Mouse (Mus musculus) kidney, adult 2 months (tissue): ENCODE measurements around the gene Ppp1r1b. TPM values are rescaled to one million over a fixed set of nuclear protein-coding genes. Genes with fewer than 3 reads are reported as not detected.

Experiments used
- DNase-seq: peaks from one replicate; pipeline ENCODE4 v3.0.0; 2021
- H3K27ac ChIP-seq: fragments of 200-500 bp; 2 replicates; pipeline ENCODE4 v1.5.1; 2012; ENCODE audit warnings: low read depth, low read length, control low read depth, inconsistent platforms; ENCODE audit not compliant: insufficient read depth
- H3K27me3 ChIP-seq: fragments of 200-500 bp; replicated peaks from 2 replicates; pipeline ENCODE4 v1.6.1; 2012; ENCODE audit warnings: mild to moderate bottlenecking, moderate library complexity, low read length, inconsistent platforms; ENCODE audit not compliant: control insufficient read depth, insufficient read depth
- H3K36me3 ChIP-seq: fragments of 200-500 bp; 2 replicates; pipeline ENCODE4 v1.6.1; 2012; ENCODE audit warnings: mild to moderate bottlenecking, moderate library complexity, low read length, inconsistent platforms; ENCODE audit not compliant: control insufficient read depth, insufficient read depth
- H3K4me1 ChIP-seq: fragments of 200-500 bp; 2 replicates; pipeline ENCODE4 v1.6.1; 2011; ENCODE audit warnings: low read length; ENCODE audit not compliant: control insufficient read depth, insufficient read depth
- H3K4me3 ChIP-seq: fragments of 200-500 bp; 2 replicates; pipeline ENCODE4 v1.5.1; 2011; ENCODE audit warnings: mild to moderate bottlenecking, low read depth, low read length, control low read depth; ENCODE audit not compliant: insufficient read depth
- CTCF ChIP-seq: fragments of 200-500 bp; conservative IDR thresholded peaks from 2 replicates; pipeline ENCODE4 v1.5.1; 2011; ENCODE audit warnings: low read depth, mild to moderate bottlenecking, control low read depth, low read length, moderate library complexity, mixed read lengths; ENCODE audit not compliant: insufficient read depth, insufficient read length
- POLR2A ChIP-seq: fragments of 200-500 bp; IDR thresholded peaks from one replicate; pipeline ENCODE4 v1.6.1; 2011; ENCODE audit warnings: low read depth, low read length, control low read depth
- WGBS: fragments of 180-500 bp; shearing (Covaris S2); methylation state at CpG from one replicate; pipeline ENCODE4 v1.1.7; 2018; 5-methylcytosine and 5-hydroxymethylcytosine counted together
- polyA plus RNA-seq: library from polyadenylated mRNA; depleted of rRNA; stranded (reverse); fragments of >200 nt; gene quantifications from 2 replicates; pipeline ENCODE4 v1.2.3, GENCODE M21; 2012

Ppp1r1b gene
- polyA plus RNA-seq, 1 experiment = 94.6 TPM

- no peak for DNase-seq
- Histone ChIP-seq H3K27ac (no peak overlapping the region), H3K4me3 (no peak overlapping the region), H3K27me3 (peaks cover 19% of the 10 kb centered on the region), H3K4me1 (no peaks in the 10 kb centered on the region; the same call in 1 of the 2 replicates), H3K36me3 (no peaks in the 10 kb centered on the region)
- TF ChIP-seq CTCF = no peak
- TF ChIP-seq POLR2A = no peak
- 5% methylated on average over 14 of the region's 14 CpGs for WGBS
These were observed 22.9 kb upstream of the Ppp1r1b start for GRCm38 (mm10) chr11:98325191-98325820.

DNA sequence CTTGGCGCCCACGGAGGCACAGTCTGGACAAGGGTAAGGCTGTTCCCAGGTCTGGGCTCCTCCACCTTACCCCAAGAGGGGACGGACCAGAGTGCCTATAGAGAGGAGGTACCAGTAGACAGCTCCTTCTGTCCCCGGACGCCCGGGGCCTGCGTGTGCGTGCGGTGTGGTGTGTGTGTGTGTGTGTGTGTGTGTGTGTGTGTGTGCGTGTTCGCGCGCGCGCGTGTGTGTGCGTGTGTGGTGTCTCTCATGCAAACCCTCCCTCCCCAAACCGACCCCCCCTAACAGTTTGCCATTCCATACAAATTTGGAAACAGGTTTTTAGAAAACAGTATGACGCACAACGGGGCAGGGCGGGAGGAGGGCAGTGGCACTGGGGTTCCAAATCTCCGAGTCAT lies 22.4 kb upstream of the Ppp1r1b start:
- no peak for TF ChIP-seq POLR2A
- no peak for TF ChIP-seq CTCF
- H3K36me3 ChIP-seq = no peaks in the 10 kb centered on the region
- DNase-seq = no peak
- H3K4me1 ChIP-seq = no peaks in the 10 kb centered on the region; the same call in 1 of the 2 replicates
- no peak overlapping the region for H3K27ac ChIP-seq
- 3% methylated on average over 22 of the region's 22 CpGs for WGBS
- no peak overlapping the region for H3K4me3 ChIP-seq
- peaks cover 19% of the 10 kb centered on the region for H3K27me3 ChIP-seq

DNA sequence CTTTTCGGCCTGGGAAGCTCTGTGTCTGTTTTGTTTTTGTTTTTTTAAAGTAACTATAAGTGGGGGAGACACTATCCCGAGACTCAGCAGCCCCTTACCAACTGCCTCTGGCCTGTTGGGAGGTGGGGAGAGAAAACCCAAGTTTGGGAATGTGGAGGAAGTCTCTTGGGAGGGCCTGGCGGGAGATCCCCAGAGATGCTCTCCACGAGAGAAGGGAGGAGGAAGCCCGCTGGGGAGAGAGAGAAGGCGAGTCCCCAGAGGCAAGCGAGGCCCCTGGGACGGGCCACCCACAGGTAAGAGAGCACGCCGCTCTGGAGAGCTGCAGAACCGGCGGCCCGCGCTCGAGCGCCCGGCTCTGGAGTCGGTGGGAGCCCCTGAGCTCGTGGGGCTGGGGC lies 21.5 kb upstream of the Ppp1r1b start:
- Histone ChIP-seq H3K27me3 (peaks cover 19% of the 10 kb centered on the region), H3K4me3 (no peak overlapping the region), H3K36me3 (no peaks in the 10 kb centered on the region), H3K27ac (no peak overlapping the region), H3K4me1 (no peaks in the 10 kb centered on the region; the same call in 1 of the 2 replicates)
- 2% methylated on average over 19 of the region's 19 CpGs for WGBS
- TF ChIP-seq POLR2A = no peak
- TF ChIP-seq CTCF = no peak
- DNase-seq = no peak

GRCm38 (mm10) chr11:98327136-98328030 lies 20.8 kb upstream of the Ppp1r1b start:
- Histone ChIP-seq H3K4me3 (peak overlapping the region; percentile 14; the same call in 1 of the 2 replicates), H3K36me3 (no peaks in the 10 kb centered on the region), H3K4me1 (no peaks in the 10 kb centered on the region; the same call in 1 of the 2 replicates), H3K27me3 (peaks cover 19% of the 10 kb centered on the region), H3K27ac (no peak overlapping the region)
- TF ChIP-seq POLR2A (no peak), CTCF (no peak)
- peak; percentile 29 for DNase-seq
- 1% methylated on average over 97 of the region's 97 CpGs for WGBS

GRCm38 (mm10) chr11:98328031-98328370 lies 20.2 kb upstream of the Ppp1r1b start:
- Histone ChIP-seq H3K27me3 (peaks cover 18% of the 10 kb centered on the region), H3K27ac (no peak overlapping the region), H3K4me1 (no peaks in the 10 kb centered on the region; the same call in 1 of the 2 replicates), H3K4me3 (no peak overlapping the region), H3K36me3 (no peaks in the 10 kb centered on the region)
- WGBS = 2% methylated on average over 35 of the region's 35 CpGs
- DNase-seq = no peak
- no peak for TF ChIP-seq POLR2A
- no peak for TF ChIP-seq CTCF

DNA sequence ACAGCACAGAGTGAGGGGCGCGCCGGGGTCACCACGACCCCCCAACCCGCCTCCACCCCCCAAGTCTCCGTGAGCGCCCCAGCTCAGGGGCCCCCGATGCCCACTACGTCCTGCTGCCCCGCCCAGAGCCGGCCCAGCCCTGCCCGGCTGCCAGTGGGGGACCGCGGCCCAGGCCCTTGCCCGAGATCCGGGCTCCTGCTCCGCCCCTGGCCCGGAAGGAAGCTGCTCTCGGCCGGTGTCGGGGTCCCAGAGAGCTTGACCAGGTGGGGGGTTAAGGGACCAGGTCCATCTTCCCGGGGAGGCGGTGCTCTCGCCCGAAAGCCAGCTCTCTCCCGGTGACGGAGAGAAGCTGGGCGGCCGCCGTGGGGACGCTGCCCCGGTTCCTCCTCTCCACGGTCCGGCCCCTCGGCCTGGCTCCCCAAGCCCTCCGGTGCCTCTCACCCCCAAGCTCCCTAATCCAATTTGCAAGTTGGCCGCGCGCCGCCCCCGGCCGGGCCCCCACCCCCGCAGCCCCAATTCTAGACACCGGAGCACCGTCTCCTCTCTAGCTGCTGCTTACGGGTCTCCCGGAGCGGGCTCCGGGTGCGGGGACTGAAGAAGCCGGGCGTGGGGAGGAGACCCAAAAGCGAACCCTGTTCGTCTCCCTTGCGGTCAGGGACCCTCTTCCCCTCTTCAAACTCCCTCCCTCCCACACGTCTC lies 19.7 kb upstream of the Ppp1r1b start:
- no peak overlapping the region for H3K27ac ChIP-seq
- 1% methylated on average over 55 of the region's 56 CpGs for WGBS
- no peak for DNase-seq
- TF ChIP-seq POLR2A (no peak), CTCF (no peak)
- H3K27me3 ChIP-seq = peaks cover 14% of the 10 kb centered on the region
- H3K4me1 ChIP-seq = no peaks in the 10 kb centered on the region; the same call in 1 of the 2 replicates
- H3K4me3 ChIP-seq = peak overlapping the region; percentile 13; the same call in 1 of the 2 replicates
- H3K36me3 ChIP-seq = no peaks in the 10 kb centered on the region
